Mouse (Mus musculus) C2C12 (cell line): ENCODE measurements around the gene Wdr90.

Source experiments
- CEBPB ChIP-seq: IDR thresholded peaks from one replicate; pipeline ENCODE4 v1.6.1; 2011; ENCODE audit warnings: low read depth, mild to moderate bottlenecking, control low read depth, moderate library complexity
- CTCF ChIP-seq: IDR thresholded peaks from one replicate; pipeline ENCODE4 v1.5.1; 2011; ENCODE audit not compliant: control insufficient read depth, insufficient read depth, insufficient read length

DNA sequence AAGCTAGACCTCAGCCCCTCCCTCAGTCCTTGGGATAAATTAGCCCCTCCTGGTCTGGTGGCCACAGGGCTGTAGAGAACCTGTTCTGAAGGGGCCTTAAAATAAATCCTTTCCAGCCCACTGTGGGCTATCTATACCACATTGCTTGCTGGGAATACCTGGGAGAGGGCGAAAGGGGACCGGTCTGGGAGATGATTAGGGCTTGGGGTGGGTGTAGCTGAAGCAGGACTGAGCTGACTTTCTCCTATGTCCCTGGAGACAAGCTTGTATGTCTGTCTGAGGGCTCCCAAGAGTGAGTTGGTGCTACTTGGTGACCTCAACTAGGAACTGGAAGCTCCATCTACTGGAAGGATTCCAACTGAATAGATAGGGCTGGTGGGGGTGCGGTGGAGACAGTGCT lies 15.7 kb upstream of the Wdr90 start:
- TF ChIP-seq CEBPB (no peak), CTCF (no peak)
